Mouse (Mus musculus) ES-E14 (cell line): ENCODE data around the gene Sfxn2. TPM values are rescaled to one million over a fixed set of nuclear protein-coding genes. Genes with fewer than 3 reads are reported as not detected.

Experiments
- DNase-seq: peaks from one replicate; pipeline ENCODE4 v3.0.0-alpha.2; 2013; ENCODE audit warnings: low read depth, low spot score
- H3K27ac ChIP-seq: 2 replicates; pipeline ENCODE4 v1.5.1; 2012; ENCODE audit warnings: low read depth, mild to moderate bottlenecking, low read length, moderate library complexity, mixed read lengths; ENCODE audit not compliant: poor library complexity, insufficient read depth, severe bottlenecking
- H3K36me3 ChIP-seq: 2 replicates; pipeline ENCODE4 v1.6.1; 2012; ENCODE audit warnings: mild to moderate bottlenecking, low read length, moderate library complexity, mixed read lengths; ENCODE audit not compliant: control insufficient read depth, poor library complexity, insufficient read depth, severe bottlenecking
- H3K4me1 ChIP-seq, 2 experiments: fragments of 150-350 bp in 1 of 2; sonication (generic) in 1 of 2; 2 replicates each; pipeline ENCODE4 v1.6.1; 2012; ENCODE audit warnings: low read length in 2 of 2, mild to moderate bottlenecking in 1 of 2, mixed read lengths in 1 of 2; ENCODE audit not compliant: control insufficient read depth in 2 of 2, insufficient read depth in 2 of 2, poor library complexity in 1 of 2
- H3K4me3 ChIP-seq, 2 experiments: fragments of 150-350 bp in 1 of 2; sonication (generic) in 1 of 2; 2 replicates each; pipeline ENCODE4 v1.5.1; 2012; ENCODE audit warnings: low read length in 2 of 2, low read depth in 1 of 2, mild to moderate bottlenecking in 1 of 2, mixed read lengths in 1 of 2; ENCODE audit not compliant: insufficient read depth in 1 of 2, poor library complexity in 1 of 2, severe bottlenecking in 1 of 2
- H3K9ac ChIP-seq: 2 replicates; pipeline ENCODE4 v1.6.1; 2012; ENCODE audit warnings: low read depth, mild to moderate bottlenecking, low read length, mixed read lengths; ENCODE audit not compliant: poor library complexity, insufficient read depth, severe bottlenecking
- H3K9me3 ChIP-seq: fragments of 150-350 bp; sonication (generic); 2 replicates; pipeline ENCODE4 v1.6.1; 2012; ENCODE audit warnings: low read depth, mild to moderate bottlenecking, low read length; ENCODE audit not compliant: control insufficient read depth, insufficient read depth
- CHD2 ChIP-seq: IDR thresholded peaks from 2 replicates; pipeline ENCODE4 v1.6.1; 2014; ENCODE audit warnings: mild to moderate bottlenecking, low read depth, low read length, inconsistent platforms
- HCFC1 ChIP-seq: IDR thresholded peaks from 2 replicates; pipeline ENCODE4 v1.6.1; 2012; ENCODE audit warnings: low read length, inconsistent platforms, borderline replicate concordance; ENCODE audit not compliant: insufficient read depth
- MAFK ChIP-seq: IDR thresholded peaks from 2 replicates; pipeline ENCODE4 v1.6.1; 2014; ENCODE audit warnings: mild to moderate bottlenecking, low read depth, low read length, inconsistent platforms; ENCODE audit not compliant: insufficient read depth
- ZC3H11A ChIP-seq: IDR thresholded peaks from 2 replicates; pipeline ENCODE4 v1.6.1; 2012; ENCODE audit warnings: low read depth, mild to moderate bottlenecking, inconsistent platforms, low read length, borderline replicate concordance
- ZNF384 ChIP-seq: IDR thresholded peaks from 2 replicates; pipeline ENCODE4 v1.6.1; 2012; ENCODE audit warnings: low read depth, low read length, inconsistent platforms
- in situ Hi-C, 2 experiments: fragments of 600-800 bp; cut with MboI; formaldehyde crosslinking; loops; one replicate each; pipeline ENCODE4 v1.15.1; 2025; ENCODE audit warnings: low sequenced_read_pairs in 2 of 2, inconsistent platforms in 1 of 2; ENCODE audit not compliant: unreplicated experiment in 2 of 2
- total RNA-seq: library from RNA; depleted of rRNA; stranded (reverse); fragments of 300-350 nt; gene quantifications from 2 replicates; pipeline ENCODE4 v1.2.3, GENCODE M21; 2012

Gene Sfxn2
- total RNA-seq, 1 experiment, result 11.4 TPM

DNA sequence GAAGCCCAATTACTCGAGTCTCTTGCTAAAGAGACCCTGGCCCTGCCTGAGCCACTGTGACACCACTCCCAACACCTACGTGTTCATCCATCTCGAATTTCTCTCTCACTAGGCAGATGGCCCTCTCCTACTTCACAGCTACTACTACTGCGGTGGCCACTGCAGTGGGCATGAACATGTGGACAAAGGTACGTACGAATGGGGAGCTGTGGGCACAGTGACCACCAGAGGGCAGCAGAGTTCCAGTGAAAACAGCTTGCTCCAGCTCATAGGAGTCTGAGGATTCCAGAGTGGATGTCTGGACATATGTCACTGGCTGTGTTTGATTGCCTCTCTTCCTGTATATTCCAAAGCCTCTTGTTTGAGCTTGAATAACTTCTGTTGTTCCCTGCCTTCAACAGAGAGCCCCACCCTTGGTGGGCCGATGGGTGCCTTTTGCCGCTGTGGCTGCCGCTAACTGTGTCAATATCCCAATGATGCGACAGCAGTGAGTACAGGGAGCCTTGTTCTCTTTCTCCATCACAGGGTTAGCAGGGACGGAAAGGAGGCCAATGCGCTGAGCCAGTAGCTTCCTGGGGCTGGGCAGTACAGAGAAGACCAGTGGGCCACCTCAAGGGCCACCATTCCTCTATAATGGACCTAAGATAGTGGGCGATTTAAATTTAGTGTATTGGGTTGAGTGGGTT lies 14.8 kb downstream of the Sfxn2 start:
- in situ Hi-C loops, result no loop called here
- no peak for DNase-seq
- Histone ChIP-seq H3K4me3 (no peak overlapping the region), H3K9ac (no peak overlapping the region), H3K9me3 (no peaks in the 10 kb centered on the region), H3K36me3 (peaks cover 8% of the 10 kb centered on the region), H3K27ac (no peak overlapping the region), H3K4me1 (no peaks in the 10 kb centered on the region; a peak in 1 of 4 replicates)
- no peak for TF ChIP-seq ZNF384
- no peak for TF ChIP-seq MAFK

DNA sequence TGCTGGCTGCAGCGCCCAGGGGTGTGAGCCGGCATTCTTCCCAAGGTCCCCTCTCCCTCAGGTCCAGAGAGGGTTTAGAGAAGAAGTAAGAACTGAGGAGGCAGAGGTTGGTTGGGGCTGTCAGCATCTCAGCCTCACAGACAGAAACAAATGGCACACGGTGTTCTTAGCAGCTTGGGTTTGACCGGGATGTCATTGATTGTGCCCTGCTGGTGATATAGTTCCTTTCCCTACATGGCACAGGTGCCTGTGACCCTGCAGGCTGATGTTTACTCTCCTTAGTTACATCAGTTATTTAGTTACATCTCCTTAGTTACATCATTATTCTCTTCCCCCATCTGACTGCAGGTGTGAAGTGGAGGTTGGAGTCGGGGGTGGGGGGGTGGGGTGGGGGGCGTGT lies 18.4 kb downstream of the Sfxn2 start:
- no peak for TF ChIP-seq CHD2
- TF ChIP-seq HCFC1, result no peak
- no peak for TF ChIP-seq MAFK
- TF ChIP-seq ZNF384, result no peak
- no peak for TF ChIP-seq ZC3H11A
- DNase-seq, result no peak
- Histone ChIP-seq H3K9me3 (no peaks in the 10 kb centered on the region), H3K9ac (no peak overlapping the region), H3K4me3 (no peak overlapping the region), H3K36me3 (peaks cover 5% of the 10 kb centered on the region; the same call in 1 of the 2 replicates), H3K27ac (no peak overlapping the region), H3K4me1 (no peaks in the 10 kb centered on the region; a peak in 1 of 4 replicates)
- in situ Hi-C loops, result no loop called here

DNA sequence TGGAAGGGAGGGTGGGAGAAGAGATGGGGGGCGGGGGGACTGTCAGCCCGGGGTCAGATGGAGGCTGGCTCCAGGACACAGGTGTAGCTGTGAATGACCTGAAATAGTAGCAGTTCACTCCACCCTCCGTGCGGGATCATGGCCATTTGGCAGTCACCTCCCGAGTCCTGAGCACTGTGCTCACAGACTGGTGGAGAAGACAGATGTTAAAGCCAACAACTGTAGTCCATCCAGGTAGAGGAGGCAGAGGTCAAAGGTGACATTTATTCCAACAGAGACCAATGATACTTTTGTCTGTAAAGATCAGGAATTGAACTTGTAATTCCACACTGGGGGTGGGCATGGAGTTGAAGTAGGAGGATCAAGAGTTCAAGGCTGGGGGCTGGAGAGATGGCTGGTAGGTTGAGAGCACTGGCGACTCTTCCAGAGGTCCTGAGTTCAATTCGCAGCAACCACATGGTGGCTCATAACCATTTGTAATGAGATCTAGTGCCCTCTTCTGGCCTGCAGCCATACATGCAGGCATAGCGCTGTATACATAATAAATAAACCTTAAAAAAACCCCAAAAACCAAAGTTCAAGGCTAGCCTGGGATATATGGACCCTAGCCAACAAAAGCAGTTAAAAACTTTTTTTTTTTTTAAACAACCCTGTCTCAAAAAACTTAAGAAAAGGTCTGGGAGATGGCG lies 19.7 kb downstream of the Sfxn2 start:
- Histone ChIP-seq H3K27ac (no peak overlapping the region), H3K4me3 (no peak overlapping the region), H3K9me3 (no peaks in the 10 kb centered on the region), H3K4me1 (no peaks in the 10 kb centered on the region; a peak in 2 of 4 replicates), H3K36me3 (peaks cover 5% of the 10 kb centered on the region; the same call in 1 of the 2 replicates), H3K9ac (no peak overlapping the region)
- DNase-seq, result no peak
- TF ChIP-seq ZC3H11A, result no peak
- TF ChIP-seq MAFK, result no peak
- in situ Hi-C loops, result no loop called here

DNA sequence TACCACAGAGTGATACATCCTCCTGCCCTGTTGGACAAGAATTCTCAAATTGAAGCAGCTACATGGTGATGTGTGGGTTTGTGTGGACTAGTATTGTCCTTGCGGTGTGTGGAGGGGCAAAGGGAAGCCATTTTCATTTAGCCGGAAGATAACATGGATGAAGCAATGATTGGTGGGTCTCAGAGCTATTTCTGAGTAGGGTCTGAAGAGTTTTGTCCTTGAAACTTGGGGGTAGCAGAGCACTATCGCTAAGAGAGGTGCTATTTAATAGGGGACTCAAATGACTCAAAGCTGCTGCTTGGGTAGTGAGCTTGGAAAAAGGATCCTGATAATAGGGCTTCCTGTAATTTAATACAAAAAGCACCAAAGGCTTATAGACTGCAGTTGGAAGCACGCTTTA lies 25.0 kb downstream of the Sfxn2 start:
- in situ Hi-C loops, result no loop called here
- Histone ChIP-seq H3K4me3 (peak overlapping the region in 1 of 2 experiments; percentile 22; a peak in 1 of 4 replicates), H3K9ac (no peak overlapping the region), H3K9me3 (no peaks in the 10 kb centered on the region), H3K27ac (no peak overlapping the region), H3K4me1 (peaks cover 0 to 2% of the 10 kb centered on the region in 2 experiments; a peak in 2 of 4 replicates), H3K36me3 (no peaks in the 10 kb centered on the region)
- TF ChIP-seq MAFK, result no peak
- no peak for TF ChIP-seq ZC3H11A
- no peak for TF ChIP-seq CHD2
- TF ChIP-seq HCFC1, result no peak
- no peak for TF ChIP-seq ZNF384
- no peak for DNase-seq

DNA sequence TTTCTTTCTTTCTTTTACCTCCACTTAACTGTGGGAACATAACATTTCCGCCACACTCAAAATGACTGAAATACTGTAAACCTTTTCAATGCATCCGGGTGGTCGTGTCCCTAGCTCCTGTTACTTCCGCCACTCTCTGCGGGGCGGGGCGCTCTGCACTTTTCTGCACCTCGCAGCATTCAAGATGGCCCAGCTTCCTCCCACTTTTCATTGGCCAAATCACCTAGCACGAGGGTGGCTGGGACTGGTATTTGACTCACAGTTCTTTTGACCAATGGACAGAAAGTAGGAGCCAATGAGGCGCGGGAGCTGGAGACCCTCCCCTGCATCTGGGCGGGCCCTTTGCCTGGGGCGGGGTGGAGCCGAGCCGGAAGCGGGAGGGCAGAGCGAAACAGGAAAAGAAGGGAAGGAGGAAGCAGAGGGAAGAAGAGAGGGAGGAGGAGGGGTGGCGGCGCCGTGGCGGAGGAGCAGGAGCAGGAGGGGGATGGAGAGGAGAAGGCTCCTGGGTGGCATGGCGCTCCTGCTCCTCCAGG lies 25.6 kb downstream of the Sfxn2 start, which contains the start of gene Wbp1l:
Gene Wbp1l, plus strand, starts transcription at position 365 of the 533 bp plus-strand sequence.
- Histone ChIP-seq H3K27ac (no peak within 1 kb of the TSS), H3K4me3 (peak within 1 kb of the TSS; percentile 85 to 95), H3K36me3 (no peaks in the 10 kb centered on the region), H3K4me1 (peaks cover 0 to 2% of the 10 kb centered on the region in 2 experiments; a peak in 2 of 4 replicates), H3K9me3 (no peaks in the 10 kb centered on the region), H3K9ac (peak within 1 kb of the TSS; percentile 76)
- in situ Hi-C loops, result no loop called here
- peak; percentile 98 for DNase-seq
- TF ChIP-seq HCFC1 (peak; percentile 93), MAFK (peak; percentile 31; the same call in 1 of the 2 replicates), CHD2 (peak; percentile 82), ZC3H11A (no peak), ZNF384 (no peak)
